Mouse (Mus musculus): ENCODE results near the gene Tmem259.

- no peak for TF ChIP-seq POLR2A (IDR thresholded peaks at IDR 0.05; ENCODE audit: control insufficient read depth in 1 of 2, insufficient read depth in 1 of 2, low read depth in 1 of 2, low read length in 2 of 2, poor library complexity in 1 of 2)
- TF ChIP-seq CTCF (IDR thresholded peaks at IDR 0.05 in 2 of 3, conservative IDR thresholded peaks at IDR 0.05 in 1 of 3; ENCODE audit: control insufficient read depth in 1 of 3, insufficient read depth in 1 of 3, low read depth in 2 of 3, low read length in 3 of 3, poor library complexity in 1 of 3, severe bottlenecking in 1 of 3): no peak
- no peak for TF ChIP-seq POLR2AphosphoS5 (IDR thresholded peaks at IDR 0.05; ENCODE audit: borderline replicate concordance, low read depth, low read length)
- no peak for TF ChIP-seq HCFC1 (IDR thresholded peaks at IDR 0.05; ENCODE audit: low read depth, low read length)
- TF ChIP-seq NRF1 (IDR thresholded peaks at IDR 0.05; ENCODE audit: insufficient read depth, low read depth, low read length, poor library complexity, severe bottlenecking): no peak
- TF ChIP-seq GABPA (IDR thresholded peaks at IDR 0.05; ENCODE audit: low read depth, low read length): no peak
- no peak for TF ChIP-seq CHD1 (IDR thresholded peaks at IDR 0.05; ENCODE audit: low read depth, low read length)
- no peak for TF ChIP-seq USF2 (IDR thresholded peaks at IDR 0.05; ENCODE audit: borderline replicate concordance in 1 of 2, insufficient read depth in 1 of 2, low read depth in 1 of 2, low read length in 2 of 2)
- TF ChIP-seq GATA1 (IDR thresholded peaks at IDR 0.05; ENCODE audit: low read depth, low read length): no peak
- TF ChIP-seq RCOR1 (IDR thresholded peaks at IDR 0.05; ENCODE audit: low read depth, low read length): no peak
- TF ChIP-seq USF1 (IDR thresholded peaks at IDR 0.05; ENCODE audit: low read depth, low read length): no peak
Observed at GRCm38 (mm10) chr10:79943471-79943901, 40.6 kb downstream of the Tmem259 start.
